Mouse (Mus musculus) MEL (cell line): ENCODE measurements around the gene Sipa1l1. TPM values are rescaled to one million over a fixed set of nuclear protein-coding genes. Genes with fewer than 3 reads are reported as not detected.

Experiments used
- DNase-seq: peaks from one replicate; pipeline ENCODE4 v3.0.0; 2011; ENCODE audit warnings: low read depth, low spot score
- H3K27ac ChIP-seq: 2 replicates; pipeline ENCODE4 v1.5.1; 2012; ENCODE audit warnings: low read depth, mild to moderate bottlenecking, control low read depth, low read length, moderate library complexity; ENCODE audit not compliant: control insufficient read depth
- H3K27me3 ChIP-seq, 2 experiments: fragments of 150-350 bp in 1 of 2; sonication (generic) in 1 of 2; 2 replicates each; pipeline ENCODE4 v1.6.1; 2012; ENCODE audit warnings: low read length in 2 of 2, mild to moderate bottlenecking in 2 of 2, improper control_type of control experiment in 1 of 2, moderate library complexity in 1 of 2; ENCODE audit not compliant: insufficient read depth in 2 of 2, control insufficient read depth in 1 of 2
- H3K36me3 ChIP-seq, 2 experiments: 2 replicates each; pipeline ENCODE4 v1.6.1; 2012 to 2014; ENCODE audit warnings: low read length in 2 of 2, improper control_type of control experiment in 1 of 2, inconsistent platforms in 1 of 2, mild to moderate bottlenecking in 1 of 2; ENCODE audit not compliant: insufficient read depth in 2 of 2, control insufficient read depth in 1 of 2
- H3K4me1 ChIP-seq, 2 experiments: fragments of 150-350 bp in 1 of 2; sonication (generic) in 1 of 2; 2 replicates each; pipeline ENCODE4 v1.6.1; 2012; ENCODE audit warnings: low read length in 2 of 2, improper control_type of control experiment in 1 of 2, mild to moderate bottlenecking in 1 of 2; ENCODE audit not compliant: insufficient read depth in 2 of 2, control insufficient read depth in 1 of 2
- H3K4me3 ChIP-seq, 2 experiments: fragments of 150-350 bp in 1 of 2; sonication (generic) in 1 of 2; 2 replicates each; pipeline ENCODE4 v1.5.1; 2012; ENCODE audit warnings: low read depth in 2 of 2, low read length in 2 of 2, mild to moderate bottlenecking in 2 of 2, moderate library complexity in 2 of 2, control low read depth in 1 of 2, improper control_type of control experiment in 1 of 2; ENCODE audit not compliant: control insufficient read depth in 1 of 2, insufficient read depth in 1 of 2
- H3K79me2 ChIP-seq: 2 replicates; pipeline ENCODE4 v1.6.1; 2012; ENCODE audit warnings: mild to moderate bottlenecking, low read length, moderate library complexity; ENCODE audit not compliant: control insufficient read depth, poor library complexity, insufficient read depth
- H3K9ac ChIP-seq: 2 replicates; pipeline ENCODE4 v1.6.1; 2012; ENCODE audit warnings: low read depth, mild to moderate bottlenecking, control low read depth, low read length, moderate library complexity; ENCODE audit not compliant: control insufficient read depth, poor library complexity, severe bottlenecking
- H3K9me3 ChIP-seq: fragments of 150-350 bp; sonication (generic); replicated peaks from 2 replicates; pipeline ENCODE4 v1.6.1; 2012; ENCODE audit warnings: mild to moderate bottlenecking, low read length, improper control_type of control experiment, moderate library complexity; ENCODE audit not compliant: insufficient read depth
- CHD1 ChIP-seq: IDR thresholded peaks from 2 replicates; pipeline ENCODE4 v1.6.1; 2012; ENCODE audit warnings: low read depth, mild to moderate bottlenecking, inconsistent platforms, low read length, improper control_type of control experiment
- CHD2 ChIP-seq: IDR thresholded peaks from 2 replicates; pipeline ENCODE4 v1.6.1; 2011; ENCODE audit warnings: low read length, improper control_type of control experiment
- E2F4 ChIP-seq: IDR thresholded peaks from 2 replicates; pipeline ENCODE4 v1.6.1; 2011; ENCODE audit warnings: low read depth, low read length, improper control_type of control experiment, borderline replicate concordance
- ELF1 ChIP-seq: IDR thresholded peaks from 2 replicates; pipeline ENCODE4 v1.6.1; 2014; ENCODE audit warnings: low read depth, mild to moderate bottlenecking, inconsistent platforms, low read length, improper control_type of control experiment, moderate library complexity
- EP300 ChIP-seq, 2 experiments: IDR thresholded peaks; 2 replicates each; pipeline ENCODE4 v1.6.1; 2011; ENCODE audit warnings: improper control_type of control experiment in 2 of 2, low read length in 2 of 2, low read depth in 1 of 2, mild to moderate bottlenecking in 1 of 2
- GATA1 ChIP-seq: IDR thresholded peaks from 2 replicates; pipeline ENCODE4 v1.6.1; 2011; ENCODE audit warnings: low read depth, low read length, improper control_type of control experiment
- JUND ChIP-seq: IDR thresholded peaks from 2 replicates; pipeline ENCODE4 v1.6.1; 2011; ENCODE audit warnings: low read depth, mild to moderate bottlenecking, improper control_type of control experiment, low read length
- MAFK ChIP-seq: IDR thresholded peaks from 2 replicates; pipeline ENCODE4 v1.6.1; 2011; ENCODE audit warnings: low read depth, mild to moderate bottlenecking, low read length, improper control_type of control experiment, borderline replicate concordance
- MYC ChIP-seq: IDR thresholded peaks from 2 replicates; pipeline ENCODE4 v1.6.1; 2011; ENCODE audit warnings: low read depth, mild to moderate bottlenecking, low read length, improper control_type of control experiment, moderate library complexity
- POLR2AphosphoS2 ChIP-seq: IDR thresholded peaks from 2 replicates; pipeline ENCODE4 v1.6.1; 2011; ENCODE audit warnings: low read length, improper control_type of control experiment
- TAL1 ChIP-seq: IDR thresholded peaks from 2 replicates; pipeline ENCODE4 v1.6.1; 2012; ENCODE audit warnings: mild to moderate bottlenecking, inconsistent platforms, low read length, moderate library complexity, mixed read lengths
- TBP ChIP-seq: IDR thresholded peaks from 2 replicates; pipeline ENCODE4 v1.8.0; 2011; ENCODE audit warnings: low read depth, low read length, improper control_type of control experiment
- TCF12 ChIP-seq: IDR thresholded peaks from 2 replicates; pipeline ENCODE4 v1.6.1; 2014; ENCODE audit warnings: low read depth, mild to moderate bottlenecking, inconsistent platforms, low read length, improper control_type of control experiment, moderate library complexity
- USF2 ChIP-seq, 2 experiments: IDR thresholded peaks; 2 replicates each; pipeline ENCODE4 v1.6.1; 2011 to 2012; ENCODE audit warnings: improper control_type of control experiment in 2 of 2, low read length in 2 of 2, borderline replicate concordance in 1 of 2, inconsistent platforms in 1 of 2, low read depth in 1 of 2, mild to moderate bottlenecking in 1 of 2; ENCODE audit not compliant: insufficient read depth in 1 of 2
- ZMIZ1 ChIP-seq: IDR thresholded peaks from 2 replicates; pipeline ENCODE4 v1.6.1; 2012; ENCODE audit warnings: low read depth, mild to moderate bottlenecking, inconsistent platforms, low read length, improper control_type of control experiment, moderate library complexity
- ZNF384 ChIP-seq: IDR thresholded peaks from 2 replicates; pipeline ENCODE4 v1.6.1; 2012; ENCODE audit warnings: low read depth, mild to moderate bottlenecking, inconsistent platforms, low read length, improper control_type of control experiment
- polyA plus RNA-seq, 2 experiments: library from polyadenylated mRNA; stranded (reverse) in 1 of 2; unstranded in 1 of 2; fragments of >175 nt in 1 of 2; fragments of >200 nt in 1 of 2; gene quantifications; 2 replicates each; pipeline versions ENCODE4 v1.2.1 to v1.2.4; 2012; ENCODE audit warnings: low replicate concordance in 2 of 2, low read depth in 1 of 2; ENCODE audit not compliant: insufficient read length in 2 of 2, insufficient read depth in 1 of 2, missing spikeins in 1 of 2
- total RNA-seq: library from RNA; depleted of rRNA; stranded (reverse); fragments of 300-350 nt; gene quantifications from 2 replicates; pipeline ENCODE4 v1.2.3, GENCODE M21; 2012

Sipa1l1 gene
- total and polyA plus RNA-seq, 3 experiments = 18.1 to 42.7 (median 19.3) TPM

DNA sequence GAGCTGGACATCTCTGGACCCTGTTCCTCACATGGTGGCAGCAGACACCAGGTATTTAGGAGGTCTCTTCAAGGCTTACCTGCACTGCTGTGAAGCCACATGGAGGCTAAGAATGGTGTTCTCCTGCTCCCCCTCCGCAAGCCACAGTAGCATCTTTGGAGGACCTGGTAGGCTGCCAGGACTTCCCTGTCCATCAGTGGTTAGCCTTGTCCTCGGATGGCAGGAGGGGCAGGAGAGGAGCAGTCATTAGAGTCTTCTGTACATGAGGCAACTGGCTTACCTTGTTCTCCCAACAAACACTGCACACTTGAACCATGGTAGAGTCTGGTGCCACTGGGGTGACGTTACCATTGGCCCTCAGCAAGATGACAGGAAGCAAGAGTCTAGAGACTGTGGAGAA, 198.9 kb downstream of the Sipa1l1 start:
- H3K9me3 ChIP-seq = no peaks in the 10 kb centered on the region
- no peak overlapping the region for H3K9ac ChIP-seq
- H3K79me2 ChIP-seq = no peaks in the 10 kb centered on the region
- DNase-seq = no peak
- no peak for TF ChIP-seq TCF12
- no peaks in the 10 kb centered on the region for H3K27me3 ChIP-seq
- H3K4me3 ChIP-seq = no peak overlapping the region
- peaks cover 2 to 4% of the 10 kb centered on the region in 2 experiments; a peak in 2 of 4 replicates for H3K4me1 ChIP-seq
- peaks cover 0 to 10% of the 10 kb centered on the region in 2 experiments; a peak in 3 of 4 replicates for H3K36me3 ChIP-seq
- H3K27ac ChIP-seq = no peak overlapping the region

DNA sequence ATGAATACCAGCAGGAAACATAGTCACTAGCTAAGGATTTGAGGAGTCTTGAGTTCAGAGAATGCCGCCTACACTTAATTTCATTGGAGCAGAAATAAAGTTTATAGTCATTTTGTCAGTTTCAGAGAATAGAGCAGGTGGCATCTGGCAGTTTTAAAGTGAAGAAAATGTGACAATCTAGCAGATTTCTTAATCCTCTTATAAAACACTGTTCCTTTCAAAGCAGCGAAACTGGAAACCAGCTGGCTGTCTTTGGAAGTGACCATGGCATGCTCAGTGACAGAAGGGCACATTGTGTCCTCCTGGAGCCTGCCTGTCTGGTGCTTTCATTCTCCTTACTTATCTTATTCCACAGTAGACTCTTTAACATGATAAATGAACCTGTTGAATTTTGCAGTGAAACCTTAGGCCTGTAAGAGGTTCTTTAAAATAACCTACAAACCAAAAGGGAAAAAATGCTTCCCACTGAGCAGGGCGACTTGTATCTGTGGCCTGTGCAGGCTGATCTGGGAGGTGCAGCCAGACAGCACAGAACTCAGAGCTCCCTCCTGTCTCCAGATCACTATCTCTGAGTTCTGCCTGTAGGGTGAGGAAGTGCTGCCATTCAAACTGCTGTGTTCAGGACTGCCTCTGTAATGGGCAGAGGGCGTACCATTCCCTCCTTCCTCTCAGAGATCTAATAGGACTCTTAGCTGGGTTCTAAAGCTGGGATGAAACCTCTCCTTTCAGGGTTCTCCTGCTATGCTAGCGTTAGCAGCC, 200.5 kb downstream of the Sipa1l1 start:
- Histone ChIP-seq H3K4me3 (no peak overlapping the region), H3K27me3 (no peaks in the 10 kb centered on the region), H3K27ac (no peak overlapping the region), H3K79me2 (no peaks in the 10 kb centered on the region), H3K9ac (no peak overlapping the region), H3K4me1 (peaks cover 2 to 4% of the 10 kb centered on the region in 2 experiments; a peak in 2 of 4 replicates), H3K36me3 (peaks cover 2 to 10% of the 10 kb centered on the region in 2 experiments; a peak in 3 of 4 replicates), H3K9me3 (no peaks in the 10 kb centered on the region)
- no peak for TF ChIP-seq CHD2
- TF ChIP-seq E2F4 = no peak
- no peak for TF ChIP-seq MAFK
- TF ChIP-seq TCF12 = 0 out of 2 replicates have a peak, but pooled peaks have one; percentile 10
- TF ChIP-seq ELF1 = no peak
- TF ChIP-seq USF2 (IDR thresholded peaks at IDR 0.05; ENCODE audit: borderline replicate concordance in 1 of 2, insufficient read depth in 1 of 2, low read depth in 1 of 2, low read length in 2 of 2) = no peak
- no peak for TF ChIP-seq ZMIZ1
- TF ChIP-seq TAL1 = no peak
- no peak for TF ChIP-seq JUND
- no peak for TF ChIP-seq CHD1
- TF ChIP-seq POLR2AphosphoS2 = no peak
- TF ChIP-seq EP300 (IDR thresholded peaks at IDR 0.05; ENCODE audit: low read depth in 1 of 2, low read length in 2 of 2) = 0 out of 4 replicates have a peak, but pooled peaks have one; percentile 5 to 21
- TF ChIP-seq TBP = no peak
- TF ChIP-seq ZNF384 = no peak
- TF ChIP-seq MYC = no peak
- peak; percentile 53; the same call in 1 of the 2 replicates for TF ChIP-seq GATA1
- DNase-seq = peak; percentile 76
